Mouse (Mus musculus) liver, adult 2 months (tissue): ENCODE data around the gene Alox5ap. TPM values are rescaled to one million over a fixed set of nuclear protein-coding genes. Genes with fewer than 3 reads are reported as not detected.

Experiments used
- DNase-seq: peaks from one replicate; pipeline ENCODE4 v3.0.0-alpha.2; 2011; ENCODE audit warnings: low read depth, low spot score; ENCODE audit errors: extremely low read depth
- H3K27ac ChIP-seq: fragments of 200-500 bp; replicated peaks from 2 replicates; pipeline ENCODE4 v1.5.1; 2012; ENCODE audit warnings: low read depth, mild to moderate bottlenecking, control low read depth, inconsistent platforms, low read length; ENCODE audit not compliant: insufficient read depth
- H3K27me3 ChIP-seq: fragments of 200-500 bp; 2 replicates; pipeline ENCODE4 v1.6.1; 2012; ENCODE audit warnings: mild to moderate bottlenecking, moderate library complexity, low read length, inconsistent platforms; ENCODE audit not compliant: control insufficient read depth, insufficient read depth
- H3K36me3 ChIP-seq: fragments of 200-500 bp; 2 replicates; pipeline ENCODE4 v1.6.1; 2012; ENCODE audit warnings: low read length, inconsistent platforms; ENCODE audit not compliant: control insufficient read depth, insufficient read depth
- H3K4me1 ChIP-seq: fragments of 200-500 bp; 2 replicates; pipeline ENCODE4 v1.6.1; 2011; ENCODE audit warnings: low read length; ENCODE audit not compliant: control insufficient read depth, insufficient read depth
- H3K4me3 ChIP-seq: fragments of 200-500 bp; 2 replicates; pipeline ENCODE4 v1.5.1; 2011; ENCODE audit warnings: low read depth, mild to moderate bottlenecking, control low read depth, low read length, moderate library complexity; ENCODE audit not compliant: insufficient read depth
- H3K79me2 ChIP-seq: fragments of 200-500 bp; 2 replicates; pipeline ENCODE4 v1.6.1; 2012; ENCODE audit warnings: inconsistent platforms, mild to moderate bottlenecking, low read length, moderate library complexity; ENCODE audit not compliant: control insufficient read depth, insufficient read depth
- H3K9ac ChIP-seq: fragments of 200-500 bp; 2 replicates; pipeline ENCODE4 v1.6.1; 2012; ENCODE audit warnings: low read depth, mild to moderate bottlenecking, control low read depth, inconsistent platforms, low read length
- CTCF ChIP-seq: fragments of 200-500 bp; IDR thresholded peaks from 2 replicates; pipeline ENCODE4 v1.5.1; 2011; ENCODE audit warnings: low read depth, low read length, control low read depth
- POLR2A ChIP-seq: fragments of 200-500 bp; IDR thresholded peaks from 2 replicates; pipeline ENCODE4 v1.6.1; 2011; ENCODE audit warnings: low read length, control low read depth; ENCODE audit not compliant: insufficient read depth; ENCODE audit errors: extremely low read depth
- WGBS: fragments of 180-500 bp; shearing (Covaris S2); methylation state at CpG from one replicate; pipeline ENCODE4 v1.1.7; 2018; 5-methylcytosine and 5-hydroxymethylcytosine counted together
- polyA plus RNA-seq: library from polyadenylated mRNA; depleted of rRNA; stranded (reverse); fragments of >200 nt; gene quantifications from 2 replicates; pipeline ENCODE4 v1.2.3, GENCODE M21; 2012
- total RNA-seq: library from RNA; depleted of rRNA; stranded (reverse); fragments of >200 nt; gene quantifications from 2 replicates; pipeline ENCODE4 v1.2.3, GENCODE M21; 2014

Gene Alox5ap
- total and polyA plus RNA-seq, 2 experiments: 3.8 to 6.4 TPM

DNA sequence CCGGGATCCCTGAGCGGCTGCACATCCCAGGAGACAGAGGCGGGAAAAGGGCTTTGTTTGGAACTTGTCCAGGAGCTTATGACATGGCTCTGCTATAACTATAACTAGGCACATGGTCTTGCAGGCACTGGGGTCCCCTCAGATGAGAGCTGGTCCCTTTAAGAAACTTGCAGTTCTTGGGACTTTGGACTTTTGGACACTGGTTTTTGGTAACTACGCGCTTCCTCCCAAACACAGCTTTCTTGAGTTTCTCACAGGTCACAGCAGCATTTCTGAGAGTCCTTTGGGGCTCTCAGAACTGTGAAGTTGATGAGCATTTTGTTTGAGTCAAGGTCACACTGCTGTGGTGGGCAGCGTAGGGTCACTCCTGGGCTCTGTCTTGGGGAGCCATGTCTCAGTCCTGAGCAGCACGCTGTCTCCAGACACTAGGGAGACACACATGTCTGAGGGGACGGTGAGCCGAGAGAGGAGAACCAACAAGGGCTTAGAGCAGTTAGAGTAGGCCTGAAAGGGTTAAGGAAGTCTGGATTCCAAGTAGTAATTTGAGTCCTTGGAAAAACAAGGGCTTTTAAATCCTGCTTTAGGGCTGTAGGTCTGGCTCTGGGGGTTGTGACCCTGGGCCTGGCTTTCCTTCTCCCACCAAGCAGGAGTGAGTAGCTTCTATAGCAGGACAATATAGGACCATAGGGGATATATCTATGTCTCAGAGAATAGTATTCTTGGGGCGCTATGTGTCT, 67.0 kb downstream of the Alox5ap start:
- H3K36me3 ChIP-seq: no peaks in the 10 kb centered on the region
- no peaks in the 10 kb centered on the region for H3K79me2 ChIP-seq
- peak overlapping the region; percentile 49 for H3K27ac ChIP-seq
- no peaks in the 10 kb centered on the region for H3K27me3 ChIP-seq
- 71% methylated on average over 10 of the region's 10 CpGs for WGBS
- peaks cover 20% of the 10 kb centered on the region for H3K4me1 ChIP-seq
- TF ChIP-seq CTCF: no peak
- no peak for TF ChIP-seq POLR2A
- peak overlapping the region; percentile 29 for H3K9ac ChIP-seq
- peak; percentile 68 for DNase-seq
- H3K4me3 ChIP-seq: no peak overlapping the region

GRCm38 (mm10) chr5:149332787-149333186, 68.2 kb downstream of the Alox5ap start:
- TF ChIP-seq POLR2A (no peak), CTCF (no peak)
- Histone ChIP-seq H3K9ac (no peak overlapping the region), H3K4me3 (no peak overlapping the region), H3K4me1 (peaks cover 20% of the 10 kb centered on the region), H3K27me3 (no peaks in the 10 kb centered on the region), H3K79me2 (no peaks in the 10 kb centered on the region), H3K36me3 (no peaks in the 10 kb centered on the region), H3K27ac (no peak overlapping the region)
- 97% methylated on average over 4 of the region's 4 CpGs for WGBS
- DNase-seq: no peak

DNA sequence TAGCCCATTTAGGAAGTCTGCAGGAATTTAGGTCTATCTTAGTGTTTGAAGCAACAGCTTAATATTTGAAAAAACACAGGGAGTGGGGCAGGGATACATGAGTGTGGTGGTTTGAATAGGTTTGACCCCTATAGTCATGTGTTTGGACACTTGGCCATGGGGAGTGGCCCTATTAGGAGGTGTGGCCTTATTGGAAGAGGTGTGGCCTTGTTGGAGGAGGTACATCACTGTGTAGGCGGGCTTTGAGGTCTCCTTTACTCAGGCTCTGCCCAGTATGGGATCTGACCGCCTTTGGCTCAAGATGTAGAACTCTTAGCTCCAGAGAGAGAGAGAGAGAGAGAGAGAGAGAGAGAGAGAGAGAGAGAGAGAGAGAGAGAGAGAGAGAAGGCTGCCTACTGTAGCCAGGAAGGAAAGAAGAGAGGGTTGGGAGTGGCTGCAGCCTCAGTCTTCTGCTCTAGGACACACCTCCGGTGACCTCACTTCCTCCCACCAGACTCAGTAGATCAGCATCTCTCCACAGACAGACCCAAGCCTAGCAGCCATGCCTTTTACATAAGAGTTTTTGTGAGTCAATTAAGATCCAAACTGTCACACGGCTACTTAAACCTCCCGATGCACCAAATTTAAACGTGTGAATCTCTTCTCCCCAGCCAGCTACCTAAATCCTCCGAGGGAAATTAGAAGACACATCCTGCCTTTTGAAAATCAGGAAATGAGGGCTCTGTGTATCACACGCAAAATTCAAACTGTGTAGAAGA, 69.6 kb downstream of the Alox5ap start:
- H3K79me2 ChIP-seq: no peaks in the 10 kb centered on the region
- DNase-seq: no peak
- no peaks in the 10 kb centered on the region for H3K36me3 ChIP-seq
- no peak overlapping the region for H3K4me3 ChIP-seq
- no peak overlapping the region for H3K27ac ChIP-seq
- WGBS: 87% methylated on average over 8 of the region's 8 CpGs
- peaks cover 14% of the 10 kb centered on the region for H3K4me1 ChIP-seq
- no peaks in the 10 kb centered on the region for H3K27me3 ChIP-seq
- H3K9ac ChIP-seq: no peak overlapping the region
- TF ChIP-seq POLR2A (no peak), CTCF (no peak)

GRCm38 (mm10) chr5:149335009-149335408, 70.4 kb downstream of the Alox5ap start:
- WGBS: 93% methylated on average over 12 of the region's 12 CpGs
- Histone ChIP-seq H3K27me3 (no peaks in the 10 kb centered on the region), H3K36me3 (no peaks in the 10 kb centered on the region), H3K27ac (no peak overlapping the region), H3K79me2 (no peaks in the 10 kb centered on the region), H3K4me1 (peaks cover 11% of the 10 kb centered on the region), H3K9ac (no peak overlapping the region), H3K4me3 (no peak overlapping the region)
- no peak for TF ChIP-seq POLR2A
- TF ChIP-seq CTCF: no peak
- no peak for DNase-seq

- H3K4me1 ChIP-seq: peaks cover 9% of the 10 kb centered on the region
- TF ChIP-seq POLR2A (no peak), CTCF (peak; percentile 94)
- no peaks in the 10 kb centered on the region for H3K27me3 ChIP-seq
- H3K79me2 ChIP-seq: no peaks in the 10 kb centered on the region
- H3K36me3 ChIP-seq: no peaks in the 10 kb centered on the region
- no peak overlapping the region for H3K4me3 ChIP-seq
- H3K9ac ChIP-seq: no peak overlapping the region
- 50% methylated on average over 21 of the region's 21 CpGs for WGBS
- DNase-seq: peak; percentile 47
- H3K27ac ChIP-seq: no peak overlapping the region
Observed at GRCm38 (mm10) chr5:149335563-149336238, 71.1 kb downstream of the Alox5ap start.
